Mouse (Mus musculus): ENCODE measurements around the gene Wls. TPM values are rescaled to one million over a fixed set of nuclear protein-coding genes. Genes with fewer than 3 reads are reported as not detected.

The Wls gene
- total RNA-seq (2023): 10 to 100 TPM; 44.0 to 46.5 TPM

DNA sequence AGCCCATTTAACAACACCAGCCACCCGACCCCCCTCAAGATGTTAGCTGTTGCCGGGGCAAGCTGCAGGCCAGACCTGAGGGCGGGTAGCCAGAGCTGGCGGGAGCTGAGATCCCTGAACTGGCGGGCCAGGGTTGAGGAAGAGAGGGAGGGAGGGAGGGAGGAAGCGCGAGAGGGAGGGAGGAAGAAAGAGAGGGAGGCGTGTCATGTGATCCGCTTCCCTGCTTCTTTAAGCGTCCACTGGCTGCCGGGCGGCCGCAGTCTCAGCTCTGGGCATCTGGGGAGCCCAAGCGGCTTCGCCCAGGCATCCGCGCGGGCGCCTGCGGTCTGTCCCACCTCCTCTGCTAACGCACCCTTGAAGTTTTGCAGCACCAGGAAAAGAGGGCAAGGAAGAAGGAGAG, at the start of gene Wls:
TSS of gene Wls (plus strand) at position 192 of the 400 bp plus-strand sequence.

Other genes starting within 250 kb of the Wls start
- not detected for gene Rpe65, start 240.5 kb upstream of the Wls start, total RNA-seq (2023)

All from neutrophil, adult 83 days (primary cell).